Mouse (Mus musculus): Measurements from ENCODE around the gene 1700122O11Rik. TPM values are rescaled to one million over a fixed set of nuclear protein-coding genes. Genes with fewer than 3 reads are reported as not detected.
A peak's percentile ranks its signal among the peaks of the same experiment; 100 is the strongest.

Gene 1700122O11Rik
- polyA plus RNA-seq, 1 experiment, result not detected

GRCm38 (mm10) chr17:48052338-48053067 is 14.4 kb upstream of the 1700122O11Rik start:
- Histone ChIP-seq H3K4me3 (ENCODE audit: insufficient read depth, low read length) (no peak overlapping the region), H3K27ac (ENCODE audit: insufficient read depth, low read length) (no peak overlapping the region)
- TF ChIP-seq POLR2A (IDR thresholded peaks at IDR 0.05; ENCODE audit: low read depth, low read length) (no peak), CTCF (IDR thresholded peaks at IDR 0.05; ENCODE audit: borderline replicate concordance, insufficient read depth, low read length) (no peak)

GRCm38 (mm10) chr17:48051638-48052337 is 13.7 kb upstream of the 1700122O11Rik start:
- no peaks in the 10 kb centered on the region for H3K4me1 ChIP-seq (ENCODE audit: control insufficient read depth, insufficient read depth, low read length)
- H3K27ac ChIP-seq (ENCODE audit: insufficient read depth, low read length), result no peak overlapping the region
- no peak for TF ChIP-seq POLR2A (IDR thresholded peaks at IDR 0.05; ENCODE audit: low read depth, low read length)
- TF ChIP-seq CTCF (IDR thresholded peaks at IDR 0.05; ENCODE audit: borderline replicate concordance, insufficient read depth, low read length), result no peak
- H3K4me3 ChIP-seq (ENCODE audit: insufficient read depth, low read length), result no peak overlapping the region

More at GRCm38 (mm10) chr17:48052338-48053067, 14.4 kb upstream of the 1700122O11Rik start:
- no peaks in the 10 kb centered on the region for H3K4me1 ChIP-seq (ENCODE audit: control insufficient read depth, insufficient read depth, low read length)

DNA sequence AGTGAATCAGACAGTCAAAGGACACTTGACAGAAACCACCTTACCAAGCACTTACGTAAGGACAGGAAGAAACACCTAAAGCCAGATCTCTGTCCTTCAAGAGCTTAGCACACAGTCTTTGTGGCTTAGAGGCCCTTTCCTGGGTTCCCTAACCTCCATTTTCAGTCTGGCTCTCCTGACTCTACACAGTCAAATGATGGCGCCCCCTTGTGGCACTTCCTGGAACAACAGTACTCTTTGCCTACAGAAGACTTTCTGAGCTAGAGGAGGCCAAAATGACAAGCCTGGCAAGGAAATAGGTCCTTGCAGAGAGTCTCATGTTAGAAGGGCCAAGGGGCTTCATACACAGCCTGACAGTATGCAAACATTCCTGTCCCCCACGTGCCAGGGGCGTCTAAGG is 7.5 kb upstream of the 1700122O11Rik start:
- TF ChIP-seq POLR2A (IDR thresholded peaks at IDR 0.05; ENCODE audit: low read depth, low read length) (no peak), CTCF (IDR thresholded peaks at IDR 0.05; ENCODE audit: borderline replicate concordance, insufficient read depth, low read length) (0 out of 2 replicates have a peak, but pooled peaks have one; percentile 4)
- Histone ChIP-seq H3K27ac (ENCODE audit: insufficient read depth, low read length) (no peak overlapping the region), H3K4me1 (ENCODE audit: control insufficient read depth, insufficient read depth, low read length) (no peaks in the 10 kb centered on the region), H3K4me3 (ENCODE audit: insufficient read depth, low read length) (no peak overlapping the region)

- Histone ChIP-seq H3K4me1 (ENCODE audit: control insufficient read depth, insufficient read depth, low read length) (peaks cover 3% of the 10 kb centered on the region; the same call in 1 of the 2 replicates), H3K4me3 (ENCODE audit: insufficient read depth, low read length) (no peak overlapping the region), H3K27ac (ENCODE audit: insufficient read depth, low read length) (no peak overlapping the region)
- TF ChIP-seq CTCF (IDR thresholded peaks at IDR 0.05; ENCODE audit: borderline replicate concordance, insufficient read depth, low read length), result no peak
- no peak for TF ChIP-seq POLR2A (IDR thresholded peaks at IDR 0.05; ENCODE audit: low read depth, low read length)
Observed at GRCm38 (mm10) chr17:48043154-48043880, 5.2 kb upstream of the 1700122O11Rik start.

GRCm38 (mm10) chr17:48041351-48042287 is 3.5 kb upstream of the 1700122O11Rik start:
- Histone ChIP-seq H3K4me1 (ENCODE audit: control insufficient read depth, insufficient read depth, low read length) (peaks cover 3% of the 10 kb centered on the region; the same call in 1 of the 2 replicates), H3K4me3 (ENCODE audit: insufficient read depth, low read length) (no peak overlapping the region), H3K27ac (ENCODE audit: insufficient read depth, low read length) (no peak overlapping the region)
- TF ChIP-seq POLR2A (IDR thresholded peaks at IDR 0.05; ENCODE audit: low read depth, low read length) (0 out of 2 replicates have a peak, but pooled peaks have one; percentile 27), CTCF (IDR thresholded peaks at IDR 0.05; ENCODE audit: borderline replicate concordance, insufficient read depth, low read length) (no peak)

- TF ChIP-seq POLR2A (IDR thresholded peaks at IDR 0.05; ENCODE audit: low read depth, low read length), result 0 out of 2 replicates have a peak, but pooled peaks have one; percentile 43
- no peak for TF ChIP-seq CTCF (IDR thresholded peaks at IDR 0.05; ENCODE audit: borderline replicate concordance, insufficient read depth, low read length)
- Histone ChIP-seq H3K4me1 (ENCODE audit: control insufficient read depth, insufficient read depth, low read length) (peaks cover 3% of the 10 kb centered on the region; the same call in 1 of the 2 replicates), H3K4me3 (ENCODE audit: insufficient read depth, low read length) (no peak overlapping the region), H3K27ac (ENCODE audit: insufficient read depth, low read length) (no peak overlapping the region)
Observed at GRCm38 (mm10) chr17:48039232-48039866, 1.3 kb upstream of the 1700122O11Rik start.

DNA sequence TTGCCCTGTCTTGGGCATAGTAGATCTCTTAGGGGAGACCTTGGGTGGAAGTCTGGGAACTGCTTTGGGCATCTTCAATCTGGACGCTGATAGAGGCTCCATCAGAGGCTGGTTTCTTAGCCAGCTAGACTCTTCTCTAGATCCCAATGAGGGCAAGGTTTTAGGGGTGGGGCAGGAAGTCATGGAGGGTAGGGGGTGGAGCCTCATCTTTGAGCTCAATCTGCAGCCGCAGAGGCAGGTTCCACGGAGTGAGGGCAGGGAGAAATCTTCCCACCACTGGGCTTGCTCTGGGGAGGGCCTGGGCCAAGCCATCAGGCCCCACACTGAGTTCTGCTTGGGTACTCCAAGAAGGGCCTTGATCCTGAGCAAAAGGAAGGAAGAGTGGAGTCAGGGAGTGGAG is 1.2 kb downstream of the 1700122O11Rik start:
- no peak overlapping the region for H3K27ac ChIP-seq (ENCODE audit: insufficient read depth, low read length)
- no peak overlapping the region for H3K4me3 ChIP-seq (ENCODE audit: insufficient read depth, low read length)
- TF ChIP-seq CTCF (IDR thresholded peaks at IDR 0.05; ENCODE audit: borderline replicate concordance, insufficient read depth, low read length), result no peak
- H3K4me1 ChIP-seq (ENCODE audit: control insufficient read depth, insufficient read depth, low read length), result peaks cover 3% of the 10 kb centered on the region; the same call in 1 of the 2 replicates

- no peaks in the 10 kb centered on the region for H3K4me1 ChIP-seq (ENCODE audit: control insufficient read depth, insufficient read depth, low read length)
- H3K27ac ChIP-seq (ENCODE audit: insufficient read depth, low read length), result no peak overlapping the region
- TF ChIP-seq POLR2A (IDR thresholded peaks at IDR 0.05; ENCODE audit: low read depth, low read length) (no peak), CTCF (IDR thresholded peaks at IDR 0.05; ENCODE audit: borderline replicate concordance, insufficient read depth, low read length) (0 out of 2 replicates have a peak, but pooled peaks have one; percentile 16)
- no peak overlapping the region for H3K4me3 ChIP-seq (ENCODE audit: insufficient read depth, low read length)
Observed at GRCm38 (mm10) chr17:48031521-48032430, 6.3 kb downstream of the 1700122O11Rik start.

All from embryonic fibroblast, embryonic 13.5 days (primary cell).